Mouse (Mus musculus): ENCODE measurements around the gene Calhm1.
"Not testable (repeated sequence)": the region's sequence is repeated elsewhere in the genome, so short reads cannot be mapped to it uniquely, and the experiment has no call there.

The Calhm1 gene

GRCm38 (mm10) chr19:47153767-47154166 lies 9.7 kb upstream of the Calhm1 start:
- in situ Hi-C loops (cut with MboI; ENCODE audit: low sequenced_read_pairs) = no loop called here

DNA sequence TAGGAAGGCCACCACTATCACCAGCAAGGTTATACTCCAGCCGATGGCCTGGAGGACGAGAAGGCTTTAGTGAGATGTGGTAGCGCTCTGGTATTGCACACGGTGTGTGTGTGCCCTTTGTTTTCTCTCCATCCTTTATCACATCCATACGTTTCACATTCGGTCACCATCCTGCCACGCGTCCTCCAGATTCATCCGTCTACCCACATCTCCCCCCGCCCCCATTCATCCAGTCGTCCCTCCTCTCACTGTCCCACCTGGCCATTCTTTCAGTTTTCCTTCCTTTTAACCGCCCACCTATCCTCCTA lies 8.0 kb upstream of the Calhm1 start:
- in situ Hi-C loops (cut with MboI; ENCODE audit: low sequenced_read_pairs) = no loop called here

- in situ Hi-C loops (cut with MboI; ENCODE audit: low sequenced_read_pairs) = no loop called here
Measured at GRCm38 (mm10) chr19:47151332-47152061, 7.4 kb upstream of the Calhm1 start.

DNA sequence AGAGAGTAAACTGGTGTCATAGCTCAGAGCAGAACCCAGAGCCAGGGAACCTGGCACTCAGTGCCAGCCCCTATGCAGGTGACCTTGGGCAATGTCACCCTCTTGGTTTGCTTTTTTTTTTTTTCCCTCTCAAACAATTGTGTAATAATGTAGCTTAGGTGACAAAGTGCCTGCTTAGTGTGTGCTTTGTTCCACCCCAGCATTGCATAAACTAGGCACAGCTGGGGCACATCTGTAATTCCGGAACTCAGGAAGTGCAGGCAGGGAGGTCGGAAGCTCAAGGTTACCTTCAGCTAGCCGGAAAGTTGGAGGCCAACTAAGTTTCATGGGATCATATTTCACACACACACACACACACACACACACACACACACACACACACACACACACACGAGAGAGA lies 5.8 kb upstream of the Calhm1 start:
- in situ Hi-C loops (cut with MboI; ENCODE audit: low sequenced_read_pairs) = no loop called here

- in situ Hi-C loops (cut with MboI; ENCODE audit: low sequenced_read_pairs) = no loop called here
Measured at GRCm38 (mm10) chr19:47148267-47148847, 4.3 kb upstream of the Calhm1 start.

DNA sequence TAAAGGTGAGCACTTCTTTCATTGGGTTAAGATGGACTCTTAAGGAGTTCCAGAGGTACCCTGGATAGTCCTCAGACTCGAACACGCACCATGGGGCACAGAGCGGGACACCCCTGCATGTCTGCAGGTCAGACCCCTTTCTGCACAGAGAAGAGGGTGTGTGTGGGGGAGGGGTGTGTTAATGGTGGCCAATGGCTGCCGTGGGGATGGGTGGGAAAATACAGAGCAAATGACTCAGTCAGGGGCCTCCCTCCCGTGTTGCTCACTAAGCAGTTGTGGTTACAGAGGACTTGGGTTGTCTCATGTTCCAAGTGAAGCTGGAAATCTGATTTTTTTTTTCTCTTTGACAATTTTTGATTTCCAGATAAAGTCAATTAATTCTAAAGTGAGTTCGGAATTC lies 1.6 kb downstream of the Calhm1 start:
- in situ Hi-C loops (cut with MboI; ENCODE audit: low sequenced_read_pairs) = no loop called here

GRCm38 (mm10) chr19:47139611-47140010 lies 4.4 kb downstream of the Calhm1 start:
- in situ Hi-C loops (cut with MboI; ENCODE audit: low sequenced_read_pairs) = not testable (repeated sequence)

DNA sequence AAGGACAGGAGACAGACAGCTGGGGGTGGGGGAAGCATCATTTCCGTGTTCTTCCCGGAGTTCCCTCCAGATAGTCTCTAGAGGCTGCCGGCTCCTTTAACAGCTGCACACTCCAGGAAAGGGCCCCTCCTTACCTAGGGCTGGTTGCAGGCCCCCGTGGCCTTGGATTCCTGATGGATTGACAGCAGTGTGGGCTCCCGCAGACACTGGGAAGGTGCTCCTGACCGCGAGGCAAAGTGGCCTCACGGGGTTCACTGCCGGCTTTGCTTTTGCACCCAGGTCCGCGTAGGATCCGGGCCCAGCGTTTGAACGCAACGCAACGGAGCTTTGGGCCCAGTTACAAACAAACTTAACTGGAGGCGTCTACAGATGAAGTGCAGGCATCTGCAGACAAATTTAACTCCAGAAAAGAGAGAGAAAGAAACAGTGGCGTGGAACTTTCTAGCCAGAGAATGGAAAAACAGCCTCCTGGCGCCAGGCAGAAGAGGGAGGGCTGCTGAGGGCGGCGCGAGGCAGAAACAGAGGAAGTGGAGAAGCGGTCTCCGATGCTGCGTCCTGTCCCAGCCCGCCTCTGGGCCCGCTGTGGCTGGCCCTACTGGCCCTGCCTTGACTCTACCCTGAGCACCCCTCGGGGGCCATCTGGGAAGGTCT lies 6.2 kb downstream of the Calhm1 start, which contains the start of gene Calhm2:
Gene Calhm2 (minus strand): TSS at position 524 of the 651 bp plus-strand sequence.
- in situ Hi-C loops (cut with MboI; ENCODE audit: low sequenced_read_pairs) = no loop called here

GRCm38 (mm10) chr19:47137051-47137581 lies 6.9 kb downstream of the Calhm1 start:
- in situ Hi-C loops (cut with MboI; ENCODE audit: low sequenced_read_pairs) = no loop called here

DNA sequence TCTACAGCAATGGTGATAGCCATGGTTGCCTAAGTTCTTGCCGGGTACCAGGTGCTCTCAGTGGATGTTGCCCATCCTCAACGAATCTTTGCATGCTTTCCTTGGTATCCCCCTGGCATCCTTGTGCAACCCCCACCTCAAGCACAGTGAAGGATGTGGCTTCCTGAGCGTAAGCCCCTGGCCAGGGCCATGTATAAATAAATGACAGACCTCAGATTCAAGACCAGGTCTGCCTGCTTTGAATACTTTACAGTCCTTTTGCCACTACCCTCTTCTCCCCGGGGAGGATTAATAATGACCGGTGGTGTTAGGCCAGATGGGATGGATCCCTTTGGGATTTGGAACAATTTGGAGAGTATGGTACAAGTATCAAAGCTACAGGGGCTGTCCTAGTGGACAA lies 7.9 kb downstream of the Calhm1 start:
- in situ Hi-C loops (cut with MboI; ENCODE audit: low sequenced_read_pairs) = no loop called here

- in situ Hi-C loops (cut with MboI; ENCODE audit: low sequenced_read_pairs) = no loop called here
Measured at GRCm38 (mm10) chr19:47135568-47135967, 8.5 kb downstream of the Calhm1 start.

DNA sequence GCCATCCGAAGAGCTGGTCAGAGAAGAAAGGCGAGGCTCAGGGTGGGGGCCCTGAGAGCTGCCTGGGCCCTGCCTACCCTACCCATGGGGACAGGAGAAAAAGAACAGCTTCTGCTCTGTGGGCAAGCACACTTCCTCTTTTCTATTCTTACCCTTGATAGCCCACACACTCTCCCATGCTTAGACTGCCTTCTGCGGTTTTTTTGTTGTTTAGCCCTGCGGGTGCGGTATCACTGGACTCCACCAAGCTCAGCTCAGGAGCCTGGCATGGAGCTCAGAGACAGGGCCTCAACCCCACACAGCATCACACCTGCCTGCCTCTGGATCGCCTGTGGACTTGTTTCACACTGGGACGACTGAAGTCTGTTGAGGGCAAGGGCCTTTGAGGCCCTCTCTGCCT lies 10.9 kb downstream of the Calhm1 start:
- in situ Hi-C loops (cut with MboI; ENCODE audit: low sequenced_read_pairs) = no loop called here

GRCm38 (mm10) chr19:47130551-47131125 lies 13.4 kb downstream of the Calhm1 start:
- in situ Hi-C loops (cut with MboI; ENCODE audit: low sequenced_read_pairs) = no loop called here

GRCm38 (mm10) chr19:47128835-47129234 lies 15.2 kb downstream of the Calhm1 start:
- in situ Hi-C loops (cut with MboI; ENCODE audit: low sequenced_read_pairs) = no loop called here

- in situ Hi-C loops (cut with MboI; ENCODE audit: low sequenced_read_pairs) = no loop called here
Measured at GRCm38 (mm10) chr19:47128164-47128563, 15.9 kb downstream of the Calhm1 start.

DNA sequence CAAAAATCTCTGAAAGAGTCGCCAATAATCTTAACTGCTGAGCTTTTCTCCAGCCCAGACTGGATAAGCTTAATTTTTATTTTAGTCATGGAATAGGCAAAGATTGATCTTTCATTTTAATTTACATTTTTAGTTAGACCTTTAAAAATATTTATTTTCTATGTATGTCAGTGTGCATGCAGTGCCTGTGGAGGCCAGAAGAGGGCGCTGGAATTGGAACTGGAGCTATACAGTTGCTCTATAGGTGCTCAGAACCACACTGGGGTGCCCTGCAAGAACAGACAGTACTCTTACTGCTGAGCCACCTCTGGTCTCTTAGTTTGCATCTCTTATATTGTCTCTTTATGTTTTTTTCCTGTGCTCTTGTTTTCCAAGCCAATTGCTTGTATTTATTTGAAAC lies 21.3 kb downstream of the Calhm1 start:
- in situ Hi-C loops (cut with MboI; ENCODE audit: low sequenced_read_pairs) = no loop called here

GRCm38 (mm10) chr19:47121054-47121453 lies 23.0 kb downstream of the Calhm1 start:
- in situ Hi-C loops (cut with MboI; ENCODE audit: low sequenced_read_pairs) = no loop called here

DNA sequence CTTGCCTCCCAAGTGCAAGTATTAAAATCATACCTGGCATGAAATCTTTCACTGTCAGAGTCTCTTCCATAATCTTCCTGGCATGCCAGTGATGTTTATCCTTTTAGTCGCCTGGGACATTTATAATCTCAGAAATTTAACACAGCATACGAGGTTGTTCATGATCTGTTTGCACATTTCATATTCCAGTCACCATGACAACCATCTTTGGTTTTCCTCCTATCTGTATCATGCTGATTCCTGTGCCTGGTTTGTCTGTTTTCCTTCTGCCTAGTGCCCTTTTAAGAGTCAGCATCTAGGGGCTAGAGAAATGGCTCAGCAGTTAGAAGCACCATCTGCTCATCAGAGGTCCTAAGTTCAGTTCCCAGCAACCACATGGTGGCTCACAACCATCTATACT lies 25.4 kb downstream of the Calhm1 start:
- in situ Hi-C loops (cut with MboI; ENCODE audit: low sequenced_read_pairs) = no loop called here

GRCm38 (mm10) chr19:47104641-47105271 lies 39.3 kb downstream of the Calhm1 start:
- in situ Hi-C loops (cut with MboI; ENCODE audit: low sequenced_read_pairs) = no loop called here

DNA sequence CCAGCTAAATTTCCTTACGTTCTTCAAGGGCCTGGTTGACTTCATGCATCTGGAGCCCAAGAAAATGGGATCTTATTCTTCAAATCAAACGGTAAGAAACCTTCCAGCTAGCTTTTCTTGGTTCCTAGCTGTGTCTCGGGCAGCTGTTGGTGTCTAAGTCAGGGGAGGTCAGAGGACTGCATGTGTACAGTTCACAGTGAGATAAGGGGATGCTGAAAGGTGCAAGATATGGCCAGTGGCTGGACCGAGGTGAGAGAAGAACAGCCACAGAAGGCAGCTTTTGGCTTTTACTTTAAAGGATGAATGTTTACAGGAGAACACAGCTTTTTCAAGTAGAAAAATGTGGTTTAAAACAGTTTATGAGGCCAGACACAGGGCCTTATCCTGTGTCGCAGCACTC lies 43.0 kb downstream of the Calhm1 start:
- in situ Hi-C loops (cut with MboI; ENCODE audit: low sequenced_read_pairs) = no loop called here

Data from CH12F3 (cell line).